Mouse (Mus musculus) limb, embryonic 14.5 days (tissue): Measurements from ENCODE around the gene Abraxas2. TPM values are rescaled to one million over a fixed set of nuclear protein-coding genes. Genes with fewer than 3 reads are reported as not detected.

Experiments used
- ATAC-seq: fragments of 200-750 bp; cut with Nextera tagmentation; 2 replicates; pipeline ENCODE4 v1.8.0; 2017; ENCODE audit warnings: low read depth, moderate number of reproducible peaks, moderate TSS enrichment; ENCODE audit not compliant: low FRiP score
- DNase-seq: peaks from one replicate; pipeline ENCODE4 v3.0.0-alpha.2; 2015; ENCODE audit warnings: low spot score
- H3K27ac ChIP-seq: fragments of 300-500 bp; sonication (generic); replicated peaks from 2 replicates; pipeline ENCODE4 v1.5.1; 2014; ENCODE audit warnings: low read depth, mild to moderate bottlenecking, low read length, moderate library complexity, mixed read lengths
- H3K27me3 ChIP-seq: fragments of 300-500 bp; sonication (generic); 2 replicates; pipeline ENCODE4 v1.6.1; 2014; ENCODE audit warnings: low read length, mixed read lengths; ENCODE audit not compliant: control insufficient read depth, insufficient read depth
- H3K36me3 ChIP-seq: fragments of 300-500 bp; sonication (generic); 2 replicates; pipeline ENCODE4 v1.6.1; 2014; ENCODE audit warnings: mild to moderate bottlenecking, low read length, moderate library complexity, mixed read lengths; ENCODE audit not compliant: control insufficient read depth, insufficient read depth
- H3K4me1 ChIP-seq: fragments of 300-500 bp; sonication (generic); 2 replicates; pipeline ENCODE4 v1.6.1; 2014; ENCODE audit warnings: antibody characterized with exemption, low read length, mixed read lengths; ENCODE audit not compliant: control insufficient read depth, insufficient read depth
- H3K4me2 ChIP-seq: fragments of 300-500 bp; sonication (generic); replicated peaks from 2 replicates; pipeline ENCODE4 v1.6.1; 2014; ENCODE audit warnings: low read depth, mild to moderate bottlenecking, low read length, moderate library complexity; ENCODE audit not compliant: severe bottlenecking
- H3K4me3 ChIP-seq: fragments of 300-500 bp; sonication (generic); replicated peaks from 2 replicates; pipeline ENCODE4 v1.5.1; 2014; ENCODE audit warnings: low read length
- H3K9ac ChIP-seq: fragments of 300-500 bp; sonication (generic); 2 replicates; pipeline ENCODE4 v1.6.1; 2014; ENCODE audit warnings: mild to moderate bottlenecking, low read depth, low read length, moderate library complexity; ENCODE audit not compliant: severe bottlenecking
- H3K9me3 ChIP-seq: fragments of 300-500 bp; sonication (generic); 2 replicates; pipeline ENCODE4 v1.6.1; 2016; ENCODE audit warnings: low read length; ENCODE audit not compliant: control insufficient read depth
- POLR2A ChIP-seq: fragments of 200-500 bp; IDR thresholded peaks from 2 replicates; pipeline ENCODE4 v1.8.0; 2012; ENCODE audit warnings: inconsistent platforms, mild to moderate bottlenecking, moderate library complexity, borderline replicate concordance; ENCODE audit not compliant: insufficient read depth, insufficient read length; ENCODE audit errors: extremely low read depth
- WGBS: fragments of 180-500 bp; shearing (Covaris S2); extraction: QIAGEN DNeasy Blood & Tissue Kit; methylation state at CpG from one replicate; pipeline ENCODE4 v1.1.7; 2014; 5-methylcytosine and 5-hydroxymethylcytosine counted together
- polyA plus RNA-seq, 2 experiments: library from polyadenylated mRNA; depleted of rRNA in 1 of 2; stranded (reverse) in 1 of 2; unstranded in 1 of 2; fragments of >200 nt; fragmentation: Nextera tagmentation in 1 of 2; extraction: Ambion mirVana in 1 of 2; gene quantifications; 2 replicates each; pipeline versions ENCODE4 v1.2.1 to v1.2.3; 2012 to 2014

Abraxas2 gene
- polyA plus RNA-seq, 2 experiments, result 29.5 to 38.1 TPM

GRCm38 (mm10) chr7:132830955-132831354 is 28.1 kb upstream of the Abraxas2 start:
- Histone ChIP-seq H3K27me3 (no peaks in the 10 kb centered on the region), H3K4me1 (no peaks in the 10 kb centered on the region), H3K4me2 (no peak overlapping the region), H3K9me3 (no peaks in the 10 kb centered on the region), H3K4me3 (no peak overlapping the region), H3K36me3 (peaks cover 53% of the 10 kb centered on the region), H3K9ac (no peak overlapping the region), H3K27ac (no peak overlapping the region)
- no peak for TF ChIP-seq POLR2A
- WGBS, result 22% methylated on average over 4 of the region's 4 CpGs
- ATAC-seq (no peak), DNase-seq (no peak)

- 87% methylated on average over 5 of the region's 5 CpGs for WGBS
- no peak for TF ChIP-seq POLR2A
- H3K36me3 ChIP-seq, result peaks cover 51% of the 10 kb centered on the region
- no peak overlapping the region for H3K4me2 ChIP-seq
- H3K9ac ChIP-seq, result no peak overlapping the region
- H3K27ac ChIP-seq, result no peak overlapping the region
- no peaks in the 10 kb centered on the region for H3K4me1 ChIP-seq
- no peak for DNase-seq
- no peaks in the 10 kb centered on the region for H3K9me3 ChIP-seq
- no peak overlapping the region for H3K4me3 ChIP-seq
- H3K27me3 ChIP-seq, result no peaks in the 10 kb centered on the region
- no peak for ATAC-seq
These were observed 17.7 kb upstream of the Abraxas2 start for GRCm38 (mm10) chr7:132841287-132841686.

GRCm38 (mm10) chr7:132842455-132842854 is 16.6 kb upstream of the Abraxas2 start:
- no peak overlapping the region for H3K27ac ChIP-seq
- no peak for TF ChIP-seq POLR2A
- peaks cover 51% of the 10 kb centered on the region for H3K36me3 ChIP-seq
- no peaks in the 10 kb centered on the region for H3K9me3 ChIP-seq
- no peaks in the 10 kb centered on the region for H3K27me3 ChIP-seq
- H3K4me1 ChIP-seq, result no peaks in the 10 kb centered on the region
- WGBS, result 94% methylated on average over 1 of the region's 1 CpGs
- H3K9ac ChIP-seq, result no peak overlapping the region
- H3K4me3 ChIP-seq, result no peak overlapping the region
- no peak for DNase-seq
- no peak overlapping the region for H3K4me2 ChIP-seq
- no peak for ATAC-seq

DNA sequence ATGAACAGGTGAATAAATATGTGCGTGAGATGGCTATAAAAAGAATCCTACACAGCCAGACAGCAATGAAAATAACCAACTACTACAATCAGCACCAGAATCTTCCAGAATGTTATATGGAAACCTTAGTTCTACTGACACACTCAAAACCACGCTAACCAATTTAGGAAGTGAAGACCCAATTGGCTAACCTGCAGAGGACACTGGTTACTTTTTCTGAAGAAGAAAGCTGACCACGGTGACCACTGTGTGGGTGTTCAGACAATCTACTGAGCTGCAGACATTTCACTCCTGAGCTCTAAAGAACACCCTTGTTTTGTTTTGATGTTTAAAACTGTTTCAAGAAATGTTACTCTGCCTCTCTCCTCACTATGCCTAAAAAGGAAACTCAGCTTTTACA is 15.9 kb upstream of the Abraxas2 start:
- DNase-seq, result no peak
- WGBS, result 92% methylated on average over 3 of the region's 3 CpGs
- H3K36me3 ChIP-seq, result peaks cover 58% of the 10 kb centered on the region

DNA sequence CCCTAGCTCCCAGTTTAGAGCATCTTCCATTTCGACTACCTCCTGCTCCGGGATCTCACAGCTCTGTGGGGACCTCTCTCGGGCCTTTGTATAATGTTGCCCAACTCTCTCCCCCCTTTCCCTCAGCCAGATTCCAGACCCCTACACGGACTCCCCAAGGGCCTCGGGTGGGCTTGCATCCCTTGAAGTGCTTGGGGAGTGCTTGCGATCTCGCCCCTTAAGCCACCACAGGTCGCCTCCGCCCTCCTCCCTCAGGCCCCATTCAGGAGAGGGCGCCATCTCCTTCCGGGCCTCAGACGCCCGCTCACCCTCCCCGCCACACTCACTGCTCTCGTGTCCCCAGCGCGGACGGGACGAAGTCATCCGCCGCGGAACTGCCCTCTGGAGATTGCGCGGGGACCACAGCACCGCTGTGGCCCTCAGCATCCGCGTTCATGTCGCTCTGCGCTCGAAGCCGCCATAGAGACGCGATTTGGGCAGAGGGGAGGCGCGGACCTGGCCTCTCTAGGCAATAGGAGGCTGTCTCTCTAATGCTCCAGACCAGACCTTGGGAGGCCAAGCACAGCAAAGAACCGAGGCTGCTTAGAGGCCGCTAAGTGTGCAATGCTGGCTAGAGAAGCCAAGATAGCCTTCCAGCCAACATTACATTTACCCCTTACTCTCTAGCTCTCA is 6.7 kb upstream of the Abraxas2 start, which contains the start of gene Eef1akmt2:
TSS of gene Eef1akmt2 (minus strand) at position 501 of the 672 bp plus-strand sequence.
- H3K4me3 ChIP-seq, result peak within 1 kb of the TSS; percentile 64
- TF ChIP-seq POLR2A, result peak; percentile 12; the same call in 1 of the 2 replicates
- H3K27ac ChIP-seq, result peak within 1 kb of the TSS; percentile 96
- peaks cover 29% of the 10 kb centered on the region for H3K36me3 ChIP-seq
- ATAC-seq (peak; percentile 96), DNase-seq (peak; percentile 80)
- H3K4me1 ChIP-seq, result peaks cover 7% of the 10 kb centered on the region
- WGBS, result 7% methylated on average over 37 of the region's 37 CpGs
- H3K9ac ChIP-seq, result peak within 1 kb of the TSS; percentile 89
- H3K9me3 ChIP-seq, result no peaks in the 10 kb centered on the region
- no peaks in the 10 kb centered on the region for H3K27me3 ChIP-seq
- peak within 1 kb of the TSS; percentile 58 for H3K4me2 ChIP-seq

More for the DNA sequence above, 15.9 kb upstream of the Abraxas2 start:
- no peak for TF ChIP-seq POLR2A
- H3K9me3 ChIP-seq, result no peaks in the 10 kb centered on the region
- no peaks in the 10 kb centered on the region for H3K4me1 ChIP-seq
- no peak overlapping the region for H3K4me2 ChIP-seq
- no peak overlapping the region for H3K9ac ChIP-seq
- no peak overlapping the region for H3K4me3 ChIP-seq
- no peaks in the 10 kb centered on the region for H3K27me3 ChIP-seq
- no peak for ATAC-seq
- no peak overlapping the region for H3K27ac ChIP-seq
